Mouse (Mus musculus): Measurements from ENCODE around the gene Rpl41. TPM values are rescaled to one million over a fixed set of nuclear protein-coding genes. Genes with fewer than 3 reads are reported as not detected.

The Rpl41 gene
- total and polyA plus RNA-seq, 2 experiments from 2014 or later: 617 to 2,108 TPM

- Histone ChIP-seq H3K27ac (ENCODE audit: low read depth) (no peak overlapping the region), H3K4me2 (ENCODE audit: low read depth, low read length) (no peak overlapping the region), H3K9me3 (replicated peaks; ENCODE audit: control insufficient read depth, low read length) (no peaks in the 10 kb centered on the region), H3K36me3 (replicated peaks; ENCODE audit: control insufficient read depth, insufficient read depth, low read length) (peaks cover 82% of the 10 kb centered on the region), H3K27me3 (ENCODE audit: control insufficient read depth, insufficient read depth, low read length) (no peaks in the 10 kb centered on the region), H3K9ac (replicated peaks; ENCODE audit: low read depth, low read length) (no peak overlapping the region), H3K4me3 (ENCODE audit: low read depth, low read length) (no peak overlapping the region), H3K4me1 (ENCODE audit: control insufficient read depth, insufficient read depth) (no peaks in the 10 kb centered on the region)
- TF ChIP-seq CTCF (IDR thresholded peaks at IDR 0.05; ENCODE audit: low read depth) (no peak), EP300 (IDR thresholded peaks at IDR 0.05; ENCODE audit: low read depth) (no peak)
- no peak for DNase-seq (ENCODE audit: low spot score)
- WGBS: 84% methylated on average over 4 of the region's 4 CpGs
- ATAC-seq (ENCODE audit: insufficient read depth, low read depth): no peak
Observed at GRCm38 (mm10) chr10:128515044-128515443, 34.1 kb downstream of the Rpl41 start.

GRCm38 (mm10) chr10:128511761-128512160, 37.3 kb downstream of the Rpl41 start:
- no peak overlapping the region for H3K9ac ChIP-seq (replicated peaks; ENCODE audit: low read depth, low read length)
- peaks cover 66% of the 10 kb centered on the region for H3K36me3 ChIP-seq (replicated peaks; ENCODE audit: control insufficient read depth, insufficient read depth, low read length)
- H3K9me3 ChIP-seq (replicated peaks; ENCODE audit: control insufficient read depth, low read length): no peaks in the 10 kb centered on the region
- ATAC-seq (ENCODE audit: insufficient read depth, low read depth) (no peak), DNase-seq (ENCODE audit: low spot score) (no peak)
- H3K4me1 ChIP-seq (ENCODE audit: control insufficient read depth, insufficient read depth): no peaks in the 10 kb centered on the region
- no peak overlapping the region for H3K4me3 ChIP-seq (ENCODE audit: low read depth, low read length)
- TF ChIP-seq EP300 (IDR thresholded peaks at IDR 0.05; ENCODE audit: low read depth) (no peak), CTCF (IDR thresholded peaks at IDR 0.05; ENCODE audit: low read depth) (no peak)
- H3K4me2 ChIP-seq (ENCODE audit: low read depth, low read length): no peak overlapping the region
- WGBS: 79% methylated on average over 12 of the region's 12 CpGs
- H3K27ac ChIP-seq (ENCODE audit: low read depth): no peak overlapping the region
- H3K27me3 ChIP-seq (ENCODE audit: control insufficient read depth, insufficient read depth, low read length): no peaks in the 10 kb centered on the region

GRCm38 (mm10) chr10:128511189-128511588, 37.9 kb downstream of the Rpl41 start:
- ATAC-seq (ENCODE audit: insufficient read depth, low read depth) (no peak), DNase-seq (ENCODE audit: low spot score) (no peak)
- Histone ChIP-seq H3K9me3 (replicated peaks; ENCODE audit: control insufficient read depth, low read length) (no peaks in the 10 kb centered on the region), H3K4me1 (ENCODE audit: control insufficient read depth, insufficient read depth) (no peaks in the 10 kb centered on the region), H3K4me2 (ENCODE audit: low read depth, low read length) (no peak overlapping the region), H3K36me3 (replicated peaks; ENCODE audit: control insufficient read depth, insufficient read depth, low read length) (peaks cover 61% of the 10 kb centered on the region), H3K9ac (replicated peaks; ENCODE audit: low read depth, low read length) (no peak overlapping the region), H3K4me3 (ENCODE audit: low read depth, low read length) (no peak overlapping the region), H3K27me3 (ENCODE audit: control insufficient read depth, insufficient read depth, low read length) (no peaks in the 10 kb centered on the region), H3K27ac (ENCODE audit: low read depth) (no peak overlapping the region)
- TF ChIP-seq EP300 (IDR thresholded peaks at IDR 0.05; ENCODE audit: low read depth): no peak
- TF ChIP-seq CTCF (IDR thresholded peaks at IDR 0.05; ENCODE audit: low read depth): no peak
- 92% methylated on average over 9 of the region's 9 CpGs for WGBS

GRCm38 (mm10) chr10:128510301-128510700, 38.8 kb downstream of the Rpl41 start:
- H3K4me3 ChIP-seq (ENCODE audit: low read depth, low read length): no peak overlapping the region
- WGBS: 85% methylated on average over 11 of the region's 11 CpGs
- no peaks in the 10 kb centered on the region for H3K27me3 ChIP-seq (ENCODE audit: control insufficient read depth, insufficient read depth, low read length)
- H3K9ac ChIP-seq (replicated peaks; ENCODE audit: low read depth, low read length): no peak overlapping the region
- DNase-seq (ENCODE audit: low spot score) (no peak), ATAC-seq (ENCODE audit: insufficient read depth, low read depth) (no peak)
- no peaks in the 10 kb centered on the region for H3K4me1 ChIP-seq (ENCODE audit: control insufficient read depth, insufficient read depth)
- H3K4me2 ChIP-seq (ENCODE audit: low read depth, low read length): no peak overlapping the region
- no peak overlapping the region for H3K27ac ChIP-seq (ENCODE audit: low read depth)
- no peak for TF ChIP-seq CTCF (IDR thresholded peaks at IDR 0.05; ENCODE audit: low read depth)
- peaks cover 53% of the 10 kb centered on the region for H3K36me3 ChIP-seq (replicated peaks; ENCODE audit: control insufficient read depth, insufficient read depth, low read length)
- H3K9me3 ChIP-seq (replicated peaks; ENCODE audit: control insufficient read depth, low read length): no peaks in the 10 kb centered on the region

GRCm38 (mm10) chr10:128509831-128510230, 39.3 kb downstream of the Rpl41 start:
- 77% methylated on average over 4 of the region's 4 CpGs for WGBS
- peaks cover 48% of the 10 kb centered on the region for H3K36me3 ChIP-seq (replicated peaks; ENCODE audit: control insufficient read depth, insufficient read depth, low read length)
- no peak for DNase-seq (ENCODE audit: low spot score)
- H3K9me3 ChIP-seq (replicated peaks; ENCODE audit: control insufficient read depth, low read length): no peaks in the 10 kb centered on the region
- H3K9ac ChIP-seq (replicated peaks; ENCODE audit: low read depth, low read length): no peak overlapping the region
- TF ChIP-seq CTCF (IDR thresholded peaks at IDR 0.05; ENCODE audit: low read depth) (no peak), EP300 (IDR thresholded peaks at IDR 0.05; ENCODE audit: low read depth) (no peak)
- H3K4me2 ChIP-seq (ENCODE audit: low read depth, low read length): no peak overlapping the region
- no peak for ATAC-seq (ENCODE audit: insufficient read depth, low read depth)
- H3K27me3 ChIP-seq (ENCODE audit: control insufficient read depth, insufficient read depth, low read length): no peaks in the 10 kb centered on the region
- peaks cover 4% of the 10 kb centered on the region; the same call in 1 of the 2 replicates for H3K4me1 ChIP-seq (ENCODE audit: control insufficient read depth, insufficient read depth)
- H3K4me3 ChIP-seq (ENCODE audit: low read depth, low read length): no peak overlapping the region
- H3K27ac ChIP-seq (ENCODE audit: low read depth): no peak overlapping the region

- WGBS: 84% methylated on average over 9 of the region's 9 CpGs
- Histone ChIP-seq H3K4me2 (ENCODE audit: low read depth, low read length) (no peak overlapping the region), H3K4me3 (ENCODE audit: low read depth, low read length) (no peak overlapping the region), H3K9ac (replicated peaks; ENCODE audit: low read depth, low read length) (no peak overlapping the region), H3K36me3 (replicated peaks; ENCODE audit: control insufficient read depth, insufficient read depth, low read length) (peaks cover 44% of the 10 kb centered on the region), H3K4me1 (ENCODE audit: control insufficient read depth, insufficient read depth) (peaks cover 10% of the 10 kb centered on the region), H3K9me3 (replicated peaks; ENCODE audit: control insufficient read depth, low read length) (no peaks in the 10 kb centered on the region), H3K27me3 (ENCODE audit: control insufficient read depth, insufficient read depth, low read length) (no peaks in the 10 kb centered on the region), H3K27ac (ENCODE audit: low read depth) (no peak overlapping the region)
- DNase-seq (ENCODE audit: low spot score): no peak
- ATAC-seq (ENCODE audit: insufficient read depth, low read depth): no peak
- TF ChIP-seq CTCF (IDR thresholded peaks at IDR 0.05; ENCODE audit: low read depth) (no peak), EP300 (IDR thresholded peaks at IDR 0.05; ENCODE audit: low read depth) (no peak)
Observed at GRCm38 (mm10) chr10:128509203-128509602, 39.9 kb downstream of the Rpl41 start.
